Mouse (Mus musculus): Measurements from ENCODE around the gene Rcc2. TPM values are rescaled to one million over a fixed set of nuclear protein-coding genes. Genes with fewer than 3 reads are reported as not detected.
A peak's percentile ranks its signal among the peaks of the same experiment; 100 is the strongest.

The Rcc2 gene
- polyA plus RNA-seq, 1 experiment, result 46.3 TPM

DNA sequence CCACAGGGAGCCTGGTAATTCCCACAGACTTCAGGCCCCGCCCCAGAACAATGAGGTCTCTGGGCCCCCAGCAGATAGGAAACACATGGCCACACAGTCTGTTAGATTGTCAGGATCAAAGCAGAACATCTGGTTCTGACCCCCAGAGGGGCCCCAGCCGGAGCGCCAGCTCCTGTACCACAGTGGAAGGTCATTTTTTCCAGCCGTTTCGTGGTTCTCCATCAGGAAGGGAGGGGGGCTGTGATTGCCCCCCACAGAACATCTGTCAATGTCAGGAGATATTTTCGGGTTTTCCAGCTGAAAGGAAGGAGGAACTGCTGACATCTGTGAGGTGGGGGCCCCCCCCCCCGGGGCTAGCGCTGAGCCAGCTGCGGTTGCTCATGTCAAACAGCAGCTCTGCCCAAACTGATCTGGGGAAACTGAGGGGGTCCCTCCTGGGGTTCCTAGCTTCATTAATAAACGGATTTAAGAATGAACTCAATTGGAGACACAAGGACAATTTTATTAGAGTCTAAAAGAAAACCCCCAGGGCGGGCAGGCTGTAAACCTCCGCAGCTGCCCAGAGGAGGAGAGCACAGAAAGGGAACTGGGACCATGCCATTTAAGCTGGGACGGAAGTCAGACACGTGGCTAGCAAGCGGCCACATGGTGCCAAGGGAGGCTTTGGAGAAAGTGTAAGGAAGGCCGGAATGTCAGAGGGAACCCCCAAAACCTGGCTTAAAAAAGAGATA is 16.0 kb upstream of the Rcc2 start:
- DNase-seq (ENCODE audit: extremely low spot score in 1 of 2, low spot score in 1 of 2), result no peak

DNA sequence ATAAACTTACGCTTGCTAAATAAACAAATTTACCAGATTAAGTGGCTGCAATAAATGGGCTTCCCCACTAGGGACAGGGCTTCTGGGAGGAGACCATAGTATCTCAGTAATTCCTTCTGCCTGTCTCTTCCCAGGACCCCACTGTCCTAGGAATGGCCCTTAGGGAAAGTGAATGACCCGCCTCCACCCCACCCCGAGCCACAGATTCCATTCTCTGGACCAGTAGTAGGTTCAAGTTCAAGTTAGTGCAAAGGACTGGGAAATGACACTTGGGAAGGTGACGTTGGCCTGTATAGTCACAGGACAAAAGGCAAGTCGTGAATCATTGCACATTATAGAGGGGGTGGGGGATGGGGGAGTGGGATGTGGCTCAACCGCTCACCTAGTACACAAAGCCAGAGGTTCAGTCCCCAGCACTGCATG is 15.4 kb upstream of the Rcc2 start:
- DNase-seq (ENCODE audit: extremely low spot score in 1 of 2, low spot score in 1 of 2), result no peak

DNA sequence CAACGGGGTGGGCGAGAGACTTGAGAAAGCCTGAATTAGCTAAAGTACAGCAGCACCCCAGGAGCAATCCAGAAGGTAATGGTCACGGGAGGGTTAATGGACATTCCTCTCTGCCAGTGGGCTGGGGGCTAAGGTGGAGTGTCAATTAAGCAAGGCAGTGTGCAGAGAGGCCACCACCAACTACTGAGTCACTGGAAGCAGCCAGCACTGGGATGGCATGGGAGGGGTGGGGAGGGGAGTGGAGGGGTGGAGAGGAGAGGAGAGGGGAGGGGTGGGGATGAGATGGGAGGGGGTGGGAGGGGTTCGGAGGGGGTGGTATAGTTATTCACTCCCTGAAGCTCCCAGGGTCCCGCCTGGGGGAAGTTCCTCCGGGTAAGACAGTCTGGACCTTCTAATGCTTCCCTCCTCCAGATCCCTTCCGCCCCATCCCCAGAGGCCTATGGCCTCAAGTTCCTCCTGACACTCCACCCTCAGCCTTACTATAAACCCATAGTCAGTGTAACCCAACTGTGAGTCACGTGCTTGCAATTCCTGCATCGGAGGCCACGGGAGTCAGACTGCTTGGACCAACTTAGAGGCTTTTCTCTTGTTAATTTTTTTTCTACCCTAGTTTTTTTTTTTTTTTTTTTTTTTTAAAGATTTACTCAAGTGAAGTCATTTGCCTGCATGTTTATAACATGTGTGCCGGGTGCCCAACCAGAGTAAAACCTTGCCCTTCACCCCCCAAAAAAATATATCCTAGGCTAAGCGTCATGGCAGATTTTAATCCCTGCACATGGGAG is 12.1 kb upstream of the Rcc2 start:
- DNase-seq (ENCODE audit: extremely low spot score in 1 of 2, low spot score in 1 of 2), result no peak

DNA sequence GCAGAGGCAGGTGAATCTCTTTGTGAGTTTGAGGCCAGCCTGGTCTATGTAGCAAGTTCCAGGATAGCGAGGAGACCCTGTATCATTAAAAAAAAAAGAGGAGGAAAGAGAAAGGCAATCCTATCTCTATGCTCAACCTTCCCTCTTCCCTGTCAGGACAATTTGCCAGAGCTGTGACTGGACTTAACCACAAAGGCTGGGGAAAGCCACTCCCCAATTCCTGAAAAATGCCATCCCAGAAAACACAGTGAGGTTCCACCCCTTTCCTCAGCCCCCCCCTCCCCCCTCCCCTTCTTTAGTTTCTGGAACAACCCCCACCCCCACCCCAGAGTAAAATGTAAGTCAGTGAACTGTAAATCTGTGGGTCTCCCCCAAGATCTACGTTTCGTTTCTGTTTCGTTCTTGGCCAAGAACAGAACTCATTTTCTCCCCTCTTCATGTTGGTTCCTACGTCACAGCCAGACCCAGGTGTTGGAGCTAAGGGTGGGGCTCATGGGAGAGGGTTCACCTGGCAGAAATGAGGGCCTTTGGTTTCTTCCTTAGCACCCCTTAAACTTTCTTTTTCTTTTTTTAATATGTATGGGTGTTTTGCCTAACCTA is 11.4 kb upstream of the Rcc2 start:
- DNase-seq (ENCODE audit: extremely low spot score in 1 of 2, low spot score in 1 of 2), result no peak

DNA sequence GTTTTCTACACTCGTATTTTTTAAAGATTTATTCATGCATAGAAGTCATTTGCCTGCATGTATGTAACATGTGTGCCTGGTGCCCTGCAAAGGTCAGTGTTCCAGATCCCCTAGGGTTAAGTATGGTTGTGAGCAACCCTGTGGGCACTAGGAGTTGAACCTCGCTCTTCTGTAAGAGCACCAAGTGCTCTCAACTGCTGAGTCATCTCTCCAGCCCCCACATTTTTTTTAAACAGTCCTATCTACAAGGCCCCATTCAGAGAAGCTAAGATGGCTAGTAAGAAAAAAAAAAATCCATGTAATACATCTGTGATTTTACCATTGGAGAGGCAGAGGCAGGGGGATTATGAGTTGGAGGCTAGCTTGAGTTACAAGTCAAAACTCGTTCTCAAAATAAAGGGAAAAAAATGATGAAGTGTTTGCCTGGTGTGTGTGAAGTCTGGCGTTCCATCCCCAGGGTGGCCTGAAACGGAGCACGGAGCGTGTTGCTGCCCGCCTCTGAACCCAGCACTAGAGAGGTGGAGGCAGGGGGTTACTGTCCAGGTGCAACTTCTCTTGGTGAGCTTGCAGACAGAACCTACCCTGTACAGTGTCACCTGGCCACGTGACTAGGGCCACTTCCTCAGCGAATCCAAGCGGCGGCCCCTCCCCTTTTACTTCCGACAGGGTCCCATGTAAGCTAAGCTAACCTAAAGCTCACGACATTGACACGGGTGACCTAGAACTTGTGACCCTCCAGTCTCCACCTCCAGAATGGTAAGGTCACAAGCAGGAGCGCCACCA is 10.3 kb upstream of the Rcc2 start:
- DNase-seq (ENCODE audit: extremely low spot score in 1 of 2, low spot score in 1 of 2), result no peak

- no peak for DNase-seq (ENCODE audit: extremely low spot score in 1 of 2, low spot score in 1 of 2)
Measured at GRCm38 (mm10) chr4:140691481-140691880, 8.9 kb upstream of the Rcc2 start.

GRCm38 (mm10) chr4:140693513-140693912 is 6.8 kb upstream of the Rcc2 start:
- no peak for DNase-seq (ENCODE audit: extremely low spot score in 1 of 2, low spot score in 1 of 2)

GRCm38 (mm10) chr4:140694551-140695060 is 5.7 kb upstream of the Rcc2 start:
- DNase-seq (ENCODE audit: extremely low spot score in 1 of 2, low spot score in 1 of 2), result no peak

GRCm38 (mm10) chr4:140695146-140695545 is 5.2 kb upstream of the Rcc2 start:
- no peak for DNase-seq (ENCODE audit: extremely low spot score in 1 of 2, low spot score in 1 of 2)

GRCm38 (mm10) chr4:140695675-140696585 is 4.4 kb upstream of the Rcc2 start:
- DNase-seq (ENCODE audit: extremely low spot score in 1 of 2, low spot score in 1 of 2), result no peak

GRCm38 (mm10) chr4:140699441-140700127 is 757 bp upstream of the Rcc2 start:
- DNase-seq (ENCODE audit: extremely low spot score in 1 of 2, low spot score in 1 of 2), result peak; percentile 72 to 82

DNA sequence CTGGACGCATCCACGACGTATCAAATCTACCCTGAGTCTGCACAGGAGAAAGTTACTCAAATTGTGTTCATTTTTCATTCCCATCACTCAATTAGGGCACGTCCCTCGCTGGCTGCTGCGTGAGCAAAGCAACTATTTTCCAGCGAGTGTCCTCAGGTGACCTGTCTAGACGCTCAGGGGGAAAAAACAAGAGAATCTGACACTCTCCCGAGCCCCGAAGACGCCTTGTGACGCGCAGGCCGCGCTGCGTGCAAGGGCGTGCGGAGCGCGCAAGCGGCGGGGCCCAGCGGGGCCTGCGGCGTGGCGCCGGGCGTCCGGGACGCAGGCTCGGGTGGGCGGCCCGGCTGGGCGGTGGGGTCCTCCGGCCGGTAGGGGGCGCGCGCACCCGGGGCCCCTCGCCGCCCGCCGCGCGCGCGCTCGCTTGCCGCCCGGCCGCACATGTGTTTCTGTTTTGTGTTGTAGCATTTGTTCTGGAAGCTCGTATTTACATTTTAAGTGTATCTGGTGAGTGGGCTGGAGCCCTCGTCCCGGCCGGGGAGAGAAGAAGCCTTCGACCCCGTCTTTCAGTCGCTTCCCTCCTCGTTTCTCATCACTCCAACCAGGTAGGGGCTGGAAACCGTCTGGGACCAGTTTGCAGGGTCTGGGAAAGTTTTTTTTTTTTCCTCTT is 841 bp downstream of the Rcc2 start:
- peak in 1 of 2 experiments; percentile 72 for DNase-seq (ENCODE audit: extremely low spot score in 1 of 2, low spot score in 1 of 2)

GRCm38 (mm10) chr4:140701716-140702561 is 1.6 kb downstream of the Rcc2 start:
- no peak for DNase-seq (ENCODE audit: extremely low spot score in 1 of 2, low spot score in 1 of 2)

GRCm38 (mm10) chr4:140702611-140703327 is 2.4 kb downstream of the Rcc2 start:
- peak in 1 of 2 experiments; percentile 79 for DNase-seq (ENCODE audit: extremely low spot score in 1 of 2, low spot score in 1 of 2)

DNA sequence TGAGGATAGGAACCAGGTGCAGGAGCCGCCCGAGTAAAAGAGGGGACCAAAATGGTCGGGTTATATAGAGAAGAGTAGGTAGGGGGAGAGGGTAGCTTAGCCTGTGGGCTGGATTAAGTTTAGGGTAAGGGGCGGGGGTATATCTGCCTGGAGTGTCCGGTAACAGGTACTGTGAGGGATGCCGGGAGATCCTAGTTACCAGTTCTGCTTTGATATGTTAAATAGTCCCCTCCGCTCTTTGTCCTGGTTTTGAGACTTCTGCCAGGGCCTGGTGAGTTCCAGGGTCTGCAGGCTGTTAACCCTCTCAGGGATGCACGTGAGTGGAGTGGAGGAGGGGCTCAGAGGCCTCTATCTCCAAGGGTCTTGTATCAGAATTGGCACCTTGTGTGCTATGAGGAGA is 3.3 kb downstream of the Rcc2 start:
- DNase-seq (ENCODE audit: extremely low spot score in 1 of 2, low spot score in 1 of 2), result no peak

GRCm38 (mm10) chr4:140704166-140704565 is 3.8 kb downstream of the Rcc2 start:
- no peak for DNase-seq (ENCODE audit: extremely low spot score in 1 of 2, low spot score in 1 of 2)

DNA sequence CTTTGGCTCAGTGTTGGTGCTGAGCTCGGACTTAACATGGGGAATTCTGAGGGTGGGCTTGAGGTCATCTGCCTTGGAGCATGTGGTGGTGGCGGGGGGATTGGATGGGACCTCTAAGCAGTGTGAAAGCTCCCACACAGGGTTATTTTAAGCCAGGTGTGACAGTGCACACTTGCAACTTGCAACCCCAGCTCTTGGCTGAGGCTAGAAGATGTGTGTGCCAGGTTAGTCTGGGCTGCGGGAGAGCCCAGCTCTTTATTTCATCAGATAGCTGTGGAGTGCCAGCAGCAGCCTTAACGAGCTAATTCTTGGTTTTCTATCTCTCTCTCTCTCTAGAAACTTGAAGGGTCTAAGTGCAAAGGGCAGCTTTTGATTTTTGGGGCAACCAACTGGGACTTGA is 7.3 kb downstream of the Rcc2 start:
- no peak for DNase-seq (ENCODE audit: extremely low spot score in 1 of 2, low spot score in 1 of 2)
